Mouse (Mus musculus): ENCODE results near the gene Cma2. TPM values are rescaled to one million over a fixed set of nuclear protein-coding genes. Genes with fewer than 3 reads are reported as not detected.

Cma2 gene
- polyA plus RNA-seq, 1 experiment from 2014 or later, result 1.00 TPM

Other genes with a start within 250 kb of the Cma2 start
- gene Tgm1, start 237.1 kb upstream of the Cma2 start, polyA plus RNA-seq (2015; fragmentation: Nextera tagmentation; extraction: Ambion mirVana), result 47.8 and 48.0 TPM in 2 replicates
- gene Rabggta, start 228.7 kb upstream of the Cma2 start, polyA plus RNA-seq (2015; fragmentation: Nextera tagmentation; extraction: Ambion mirVana), result 29.4 and 31.3 TPM in 2 replicates
- gene Dhrs1, start 205.3 kb upstream of the Cma2 start, polyA plus RNA-seq (2015; fragmentation: Nextera tagmentation; extraction: Ambion mirVana), result 83.3 and 93.4 TPM in 2 replicates
- gene Nop9, start 205.3 kb upstream of the Cma2 start, polyA plus RNA-seq (2015; fragmentation: Nextera tagmentation; extraction: Ambion mirVana), result 27.9 and 31.9 TPM in 2 replicates
- 0.58 and 0.74 TPM in 2 replicates for gene Cideb, start 192.5 kb upstream of the Cma2 start, polyA plus RNA-seq (2015; fragmentation: Nextera tagmentation; extraction: Ambion mirVana)
- 0.83 and 1.3 TPM in 2 replicates for gene Ltb4r2, start 189.6 kb upstream of the Cma2 start, polyA plus RNA-seq (2015; fragmentation: Nextera tagmentation; extraction: Ambion mirVana)
- 1.2 and 1.4 TPM in 2 replicates for gene Ltb4r1, start 185.0 kb upstream of the Cma2 start, polyA plus RNA-seq (2015; fragmentation: Nextera tagmentation; extraction: Ambion mirVana)
- gene Adcy4, start 166.9 kb upstream of the Cma2 start, polyA plus RNA-seq (2015; fragmentation: Nextera tagmentation; extraction: Ambion mirVana), result 16.8 and 21.3 TPM in 2 replicates
- gene Ripk3, start 162.1 kb upstream of the Cma2 start, polyA plus RNA-seq (2015; fragmentation: Nextera tagmentation; extraction: Ambion mirVana), result 35.0 and 37.6 TPM in 2 replicates
- gene Nfatc4, start 127.8 kb upstream of the Cma2 start, polyA plus RNA-seq (2015; fragmentation: Nextera tagmentation; extraction: Ambion mirVana), result 89.3 and 95.9 TPM in 2 replicates
- gene Nynrin, start 97.0 kb upstream of the Cma2 start, polyA plus RNA-seq (2015; fragmentation: Nextera tagmentation; extraction: Ambion mirVana), result 21.6 and 25.5 TPM in 2 replicates
- gene Cbln3, start 66.6 kb upstream of the Cma2 start, polyA plus RNA-seq (2015; fragmentation: Nextera tagmentation; extraction: Ambion mirVana), result 0.24 and 0.46 TPM in 2 replicates
- gene Khnyn, start 66.0 kb upstream of the Cma2 start, polyA plus RNA-seq (2015; fragmentation: Nextera tagmentation; extraction: Ambion mirVana), result 18.6 and 20.5 TPM in 2 replicates
- gene Sdr39u1, start 50.7 kb upstream of the Cma2 start, polyA plus RNA-seq (2015; fragmentation: Nextera tagmentation; extraction: Ambion mirVana), result 87.1 and 91.0 TPM in 2 replicates
- 401 and 411 TPM in 2 replicates for gene Cma1, start 6.3 kb upstream of the Cma2 start, polyA plus RNA-seq (2015; fragmentation: Nextera tagmentation; extraction: Ambion mirVana)
- 0.14 and 0.35 TPM in 2 replicates for gene Mcpt1, start 67.0 kb downstream of the Cma2 start, polyA plus RNA-seq (2015; fragmentation: Nextera tagmentation; extraction: Ambion mirVana)
- not detected in 2 replicates for gene Mcpt9, start 79.5 kb downstream of the Cma2 start, polyA plus RNA-seq (2015; fragmentation: Nextera tagmentation; extraction: Ambion mirVana)
- gene Mcpt2, start 91.1 kb downstream of the Cma2 start, polyA plus RNA-seq (2015; fragmentation: Nextera tagmentation; extraction: Ambion mirVana), result 1.6 and 1.9 TPM in 2 replicates
- 8.6 and 10.2 TPM in 2 replicates for gene Mcpt4, start 111.3 kb downstream of the Cma2 start, polyA plus RNA-seq (2015; fragmentation: Nextera tagmentation; extraction: Ambion mirVana)
- 2.1 and 2.3 TPM in 2 replicates for gene Mcpt8, start 134.3 kb downstream of the Cma2 start, polyA plus RNA-seq (2015; fragmentation: Nextera tagmentation; extraction: Ambion mirVana)
- gene Ctsg, start 151.6 kb downstream of the Cma2 start, polyA plus RNA-seq (2015; fragmentation: Nextera tagmentation; extraction: Ambion mirVana), result 0.53 and 0.72 TPM in 2 replicates
- 0.52 TPM in 1 of 2 replicates, not detected in the other for gene Gzme, start 169.6 kb downstream of the Cma2 start, polyA plus RNA-seq (2015; fragmentation: Nextera tagmentation; extraction: Ambion mirVana)
- gene Gzmd, start 181.6 kb downstream of the Cma2 start, polyA plus RNA-seq (2015; fragmentation: Nextera tagmentation; extraction: Ambion mirVana), result not detected in 2 replicates
- not detected in 2 replicates for gene Gzmg, start 208.6 kb downstream of the Cma2 start, polyA plus RNA-seq (2015; fragmentation: Nextera tagmentation; extraction: Ambion mirVana)
- not detected in 2 replicates for gene Gzmn, start 223.6 kb downstream of the Cma2 start, polyA plus RNA-seq (2015; fragmentation: Nextera tagmentation; extraction: Ambion mirVana)